Mouse (Mus musculus) ES-Bruce4 (cell line): ENCODE measurements around the gene Trim15.

ENCODE experiments used
- CTCF ChIP-seq: IDR thresholded peaks from one replicate; pipeline ENCODE4 v1.8.1; 2011; ENCODE audit warnings: low read depth, low read length
- EP300 ChIP-seq: IDR thresholded peaks from 2 replicates; pipeline ENCODE4 v1.6.1; 2011; ENCODE audit warnings: low read depth, low read length; ENCODE audit not compliant: insufficient read depth
- POLR2A ChIP-seq: IDR thresholded peaks from one replicate; pipeline ENCODE4 v1.8.1; 2011; ENCODE audit warnings: low read length; ENCODE audit not compliant: insufficient read depth

- TF ChIP-seq CTCF (no peak), POLR2A (no peak), EP300 (no peak)
These were observed 2.4 kb upstream of the Trim15 start, which contains the start of gene Trim10 for GRCm38 (mm10) chr17:36869284-36869954.
